Mouse (Mus musculus) kidney, postnatal 0 days (tissue): Measurements from ENCODE around the gene Mroh9. TPM values are rescaled to one million over a fixed set of nuclear protein-coding genes. Genes with fewer than 3 reads are reported as not detected.

ENCODE experiments used
- ATAC-seq: fragments of 200-750 bp; cut with Nextera tagmentation; replicated peaks from 2 replicates; pipeline ENCODE4 v1.8.0; 2017; ENCODE audit warnings: low read depth, moderate number of reproducible peaks, moderate TSS enrichment, moderate library complexity; ENCODE audit not compliant: low FRiP score
- DNase-seq: peaks from one replicate; pipeline ENCODE4 v3.0.0-alpha.2; 2016; ENCODE audit warnings: low spot score
- H3K27ac ChIP-seq: fragments of 300-500 bp; sonication (generic); 2 replicates; pipeline ENCODE4 v1.5.1; 2014; ENCODE audit warnings: mild to moderate bottlenecking
- H3K27me3 ChIP-seq: fragments of 300-500 bp; sonication (generic); 2 replicates; pipeline ENCODE4 v1.6.1; 2014; ENCODE audit warnings: low read length, mixed read lengths; ENCODE audit not compliant: insufficient read depth
- H3K36me3 ChIP-seq: fragments of 300-500 bp; sonication (generic); 2 replicates; pipeline ENCODE4 v1.6.1; 2014; ENCODE audit warnings: low read length, mixed read lengths; ENCODE audit not compliant: insufficient read depth
- H3K4me1 ChIP-seq: fragments of 300-500 bp; sonication (generic); replicated peaks from 2 replicates; pipeline ENCODE4 v1.6.1; 2014; ENCODE audit warnings: antibody characterized with exemption, low read length, mixed read lengths; ENCODE audit not compliant: insufficient read depth
- H3K4me2 ChIP-seq: fragments of 300-500 bp; sonication (generic); 2 replicates; pipeline ENCODE4 v1.6.1; 2014; ENCODE audit warnings: mild to moderate bottlenecking, low read length, moderate library complexity, mixed read lengths
- H3K4me3 ChIP-seq: fragments of 300-500 bp; sonication (generic); replicated peaks from 2 replicates; pipeline ENCODE4 v1.5.1; 2014; ENCODE audit warnings: low read depth, low read length
- H3K9ac ChIP-seq: fragments of 300-500 bp; sonication (generic); 2 replicates; pipeline ENCODE4 v1.6.1; 2014; ENCODE audit warnings: low read depth, low read length
- H3K9me3 ChIP-seq: fragments of 300-500 bp; sonication (generic); replicated peaks from 2 replicates; pipeline ENCODE4 v1.6.1; 2016; ENCODE audit warnings: low read length, inconsistent platforms, mixed read lengths
- CTCF ChIP-seq: IDR thresholded peaks from 2 replicates; pipeline ENCODE4 v1.5.1; 2016; ENCODE audit warnings: antibody characterized with exemption, low read depth, mild to moderate bottlenecking, moderate library complexity
- WGBS: fragments of 180-500 bp; shearing (Covaris S2); extraction: QIAGEN DNeasy Blood & Tissue Kit; methylation state at CpG from one replicate; pipeline ENCODE4 v1.1.7; 2014; 5-methylcytosine and 5-hydroxymethylcytosine counted together
- polyA plus RNA-seq: library from polyadenylated mRNA; unstranded; fragments of >200 nt; fragmentation: Nextera tagmentation; extraction: Ambion mirVana; gene quantifications from 2 replicates; pipeline ENCODE4 v1.2.1, GENCODE M21; 2015

The Mroh9 gene
- polyA plus RNA-seq, 1 experiment from 2014 or later: not detected

DNA sequence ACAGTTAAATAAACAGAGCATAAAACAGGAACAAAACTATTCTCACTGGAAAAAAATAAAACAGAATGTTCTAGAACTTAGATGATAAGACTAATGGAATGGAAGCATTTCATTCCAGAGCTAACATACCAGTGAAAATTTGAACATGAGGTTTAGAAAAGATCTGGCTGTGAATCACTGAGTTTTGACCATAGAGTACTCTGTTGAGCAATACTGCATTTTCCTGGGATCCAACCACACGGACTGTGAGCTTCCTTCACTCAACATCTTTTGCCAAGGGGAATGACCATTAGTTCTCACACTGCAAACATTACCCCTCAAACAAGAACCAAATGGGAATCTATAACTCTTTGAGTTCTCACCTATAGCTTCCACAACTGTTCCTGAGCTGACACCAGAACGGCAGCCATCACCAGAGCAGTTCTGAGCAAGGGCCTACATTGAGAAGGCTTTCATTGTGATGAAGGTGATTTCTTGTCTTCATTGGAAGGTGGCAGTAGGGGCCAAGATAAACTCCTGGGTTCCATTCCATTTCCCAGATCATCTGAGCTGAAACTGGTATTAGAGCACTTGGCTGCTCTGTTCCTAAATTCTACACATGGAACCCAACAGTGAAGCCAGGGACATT, 99.2 kb downstream of the Mroh9 start:
- H3K4me1 ChIP-seq: no peaks in the 10 kb centered on the region
- DNase-seq (no peak), ATAC-seq (no peak)
- H3K36me3 ChIP-seq: no peaks in the 10 kb centered on the region
- no peak overlapping the region for H3K27ac ChIP-seq
- WGBS: 84% methylated on average over 2 of the region's 2 CpGs
- TF ChIP-seq CTCF: no peak
- H3K9ac ChIP-seq: no peak overlapping the region
- H3K9me3 ChIP-seq: no peaks in the 10 kb centered on the region
- H3K4me2 ChIP-seq: no peak overlapping the region
- H3K4me3 ChIP-seq: no peak overlapping the region
- no peaks in the 10 kb centered on the region for H3K27me3 ChIP-seq

DNA sequence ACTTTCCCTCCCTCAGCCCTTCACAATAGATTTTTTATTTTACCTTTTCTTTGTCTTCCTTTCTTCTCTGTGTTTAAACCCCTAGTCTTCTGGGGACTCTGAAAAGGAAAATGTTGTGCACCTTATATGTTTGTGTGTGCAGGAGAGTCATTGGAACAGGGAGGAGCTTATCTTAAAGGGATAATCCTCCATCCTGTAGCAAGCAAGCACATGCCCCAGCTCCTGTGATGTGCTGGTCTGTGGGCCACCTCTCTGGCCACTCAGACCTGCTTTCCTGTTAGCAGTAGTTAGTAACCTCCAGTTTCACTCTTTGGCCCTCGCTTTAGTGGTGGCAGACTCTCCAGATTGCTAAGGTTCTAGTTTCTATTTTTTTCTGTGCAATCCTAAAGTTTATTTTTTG, 101.0 kb downstream of the Mroh9 start, which contains the start of gene Fmo3:
Fmo3 (minus strand) TSS at position 101 of the 400 bp plus-strand sequence.
- ATAC-seq (no peak), DNase-seq (no peak)
- Histone ChIP-seq H3K9me3 (no peaks in the 10 kb centered on the region), H3K36me3 (no peaks in the 10 kb centered on the region), H3K4me2 (no peak within 1 kb of the TSS), H3K4me1 (no peaks in the 10 kb centered on the region), H3K27ac (no peak within 1 kb of the TSS), H3K9ac (no peak within 1 kb of the TSS), H3K4me3 (no peak within 1 kb of the TSS), H3K27me3 (no peaks in the 10 kb centered on the region)
- no peak for TF ChIP-seq CTCF
- WGBS: 73% methylated on average over 1 of the region's 1 CpGs

Other genes starting within 250 kb of the Mroh9 start
- 82.2 and 82.5 TPM in 2 replicates for gene Fmo1, start 219.1 kb downstream of the Mroh9 start, polyA plus RNA-seq
- gene Fmo2, start 186.9 kb downstream of the Mroh9 start, polyA plus RNA-seq: 30.3 and 31.8 TPM in 2 replicates
- gene Fmo6, start 148.2 kb downstream of the Mroh9 start, polyA plus RNA-seq: 0.15 TPM in 1 of 2 replicates, not detected in the other
- gene Fmo3, start 101.1 kb downstream of the Mroh9 start, polyA plus RNA-seq: 0.25 TPM in 1 of 2 replicates, not detected in the other
- gene Prrx1, start 228.0 kb upstream of the Mroh9 start, polyA plus RNA-seq: 3.4 and 4.0 TPM in 2 replicates